Mouse (Mus musculus): ENCODE results near the gene Caly. TPM values are rescaled to one million over a fixed set of nuclear protein-coding genes. Genes with fewer than 3 reads are reported as not detected.
A peak's percentile ranks its signal among the peaks of the same experiment; 100 is the strongest.

Caly gene
- polyA plus RNA-seq, 1 experiment, result 1.9 TPM

- 2% methylated on average over 56 of the region's 56 CpGs for WGBS
- DNase-seq (ENCODE audit: low read depth, low spot score), result no peak
These were observed 33.8 kb downstream of the Caly start, which contains the start of gene Msx3 for GRCm38 (mm10) chr7:140048361-140049114. Msx3 (minus strand) TSS chr7:140049089.

GRCm38 (mm10) chr7:140047811-140048311 is 34.5 kb downstream of the Caly start:
- WGBS, result 1% methylated on average over 33 of the region's 33 CpGs
- no peak for DNase-seq (ENCODE audit: low read depth, low spot score)

- DNase-seq (ENCODE audit: low read depth, low spot score), result no peak
These were observed 36.8 kb downstream of the Caly start for GRCm38 (mm10) chr7:140045546-140045945.

GRCm38 (mm10) chr7:140042728-140043127 is 39.6 kb downstream of the Caly start:
- no peak for DNase-seq (ENCODE audit: low read depth, low spot score)
- 46% methylated on average over 3 of the region's 3 CpGs for WGBS

More at GRCm38 (mm10) chr7:140045546-140045945, 36.8 kb downstream of the Caly start:
- WGBS, result 75% methylated on average over 4 of the region's 4 CpGs

- WGBS, result 26% methylated on average over 3 of the region's 3 CpGs
- DNase-seq (ENCODE audit: low read depth, low spot score), result no peak
These were observed 45.2 kb downstream of the Caly start for GRCm38 (mm10) chr7:140037171-140037555.

GRCm38 (mm10) chr7:140036281-140037170 is 45.8 kb downstream of the Caly start, which contains the start of the genes Zfp511 and Tubgcp2:
Zfp511 (plus strand) TSS chr7:140036391.
Tubgcp2 (minus strand) TSS chr7:140036669.
- DNase-seq (ENCODE audit: low read depth, low spot score), result peak; percentile 89
- 1% methylated on average over 69 of the region's 69 CpGs for WGBS

- DNase-seq (ENCODE audit: low read depth, low spot score), result no peak
- WGBS, result 6% methylated on average over 7 of the region's 7 CpGs
These were observed 46.9 kb downstream of the Caly start for GRCm38 (mm10) chr7:140035456-140035855.

GRCm38 (mm10) chr7:140033386-140033785 is 49.0 kb downstream of the Caly start:
- 96% methylated on average over 9 of the region's 9 CpGs for WGBS
- DNase-seq (ENCODE audit: low read depth, low spot score), result no peak

GRCm38 (mm10) chr7:140032366-140032765 is 50.0 kb downstream of the Caly start:
- no peak for DNase-seq (ENCODE audit: low read depth, low spot score)
- 96% methylated on average over 10 of the region's 10 CpGs for WGBS

GRCm38 (mm10) chr7:140031771-140032170 is 50.6 kb downstream of the Caly start:
- WGBS, result 96% methylated on average over 12 of the region's 12 CpGs
- DNase-seq (ENCODE audit: low read depth, low spot score), result no peak

Other genes starting within 250 kb of the Caly start
- 0.07 TPM in 2 replicates for gene Adgra1, start 248.4 kb downstream of the Caly start, polyA plus RNA-seq (2012; rRNA removed)
- gene Kndc1, start 187.9 kb downstream of the Caly start, polyA plus RNA-seq (2012; rRNA removed), result 0.11 and 0.18 TPM in 2 replicates
- gene Utf1, start 138.8 kb downstream of the Caly start, polyA plus RNA-seq (2012; rRNA removed), result 0.21 and 0.31 TPM in 2 replicates
- gene 6430531B16Rik, start 103.8 kb downstream of the Caly start, polyA plus RNA-seq (2012; rRNA removed), result 0.14 TPM in 1 of 2 replicates, not detected in the other
- 3.7 and 5.9 TPM in 2 replicates for gene Adam8, start 90.0 kb downstream of the Caly start, polyA plus RNA-seq (2012; rRNA removed)
- 36.7 and 52.9 TPM in 2 replicates for gene Zfp511, start 46.2 kb downstream of the Caly start, polyA plus RNA-seq (2012; rRNA removed)
- 13.8 and 16.7 TPM in 2 replicates for gene Tubgcp2, start 45.9 kb downstream of the Caly start, polyA plus RNA-seq (2012; rRNA removed)
- gene Msx3, start 33.5 kb downstream of the Caly start, polyA plus RNA-seq (2012; rRNA removed), result not detected in 2 replicates
- 873 and 1,752 TPM in 2 replicates for gene Prap1, start 10.8 kb upstream of the Caly start, polyA plus RNA-seq (2012; rRNA removed)
- 105 and 121 TPM in 2 replicates for gene Fuom, start 19.9 kb upstream of the Caly start, polyA plus RNA-seq (2012; rRNA removed)
- gene Paox, start 33.3 kb upstream of the Caly start, polyA plus RNA-seq (2012; rRNA removed), result 9.6 and 9.8 TPM in 2 replicates
- 108 and 150 TPM in 2 replicates for gene Echs1, start 33.9 kb upstream of the Caly start, polyA plus RNA-seq (2012; rRNA removed)
- gene Mtg1, start 55.0 kb upstream of the Caly start, polyA plus RNA-seq (2012; rRNA removed), result 14.5 and 24.5 TPM in 2 replicates
- gene Sprn, start 72.3 kb upstream of the Caly start, polyA plus RNA-seq (2012; rRNA removed), result 0.37 and 0.59 TPM in 2 replicates
- not detected in 2 replicates for gene Olfr522, start 82.2 kb upstream of the Caly start, polyA plus RNA-seq (2012; rRNA removed)
- not detected in 2 replicates for gene Olfr523, start 90.7 kb upstream of the Caly start, polyA plus RNA-seq (2012; rRNA removed)
- gene Olfr524, start 123.4 kb upstream of the Caly start, polyA plus RNA-seq (2012; rRNA removed), result 0.06 and 0.07 TPM in 2 replicates
- 0.43 and 0.78 TPM in 2 replicates for gene Cd163l1, start 135.7 kb upstream of the Caly start, polyA plus RNA-seq (2012; rRNA removed)
- gene 5830411N06Rik, start 164.7 kb upstream of the Caly start, polyA plus RNA-seq (2012; rRNA removed), result 0.51 and 0.71 TPM in 2 replicates
- gene Olfr525, start 238.3 kb upstream of the Caly start, polyA plus RNA-seq (2012; rRNA removed), result not detected in 2 replicates